Mouse (Mus musculus) embryonic facial prominence, embryonic 12.5 days (tissue): Measurements from ENCODE around the gene Ppih. TPM values are rescaled to one million over a fixed set of nuclear protein-coding genes. Genes with fewer than 3 reads are reported as not detected.

Source experiments
- ATAC-seq: fragments of 200-750 bp; cut with Nextera tagmentation; 2 replicates; pipeline ENCODE4 v1.8.0; 2017; ENCODE audit not compliant: insufficient number of reproducible peaks, insufficient read depth, low FRiP score, low TSS enrichment
- H3K27ac ChIP-seq: fragments of 300-500 bp; sonication (generic); 2 replicates; pipeline ENCODE4 v1.5.1; 2016; ENCODE audit warnings: mild to moderate bottlenecking
- H3K27me3 ChIP-seq: fragments of 300-500 bp; sonication (generic); 2 replicates; pipeline ENCODE4 v1.6.1; 2016; ENCODE audit warnings: mild to moderate bottlenecking, moderate library complexity
- H3K36me3 ChIP-seq: fragments of 300-500 bp; sonication (generic); 2 replicates; pipeline ENCODE4 v1.6.1; 2016; ENCODE audit warnings: mild to moderate bottlenecking
- H3K4me1 ChIP-seq: fragments of 300-500 bp; sonication (generic); 2 replicates; pipeline ENCODE4 v1.6.1; 2016
- H3K4me2 ChIP-seq: fragments of 300-500 bp; sonication (generic); replicated peaks from 2 replicates; pipeline ENCODE4 v1.6.1; 2016; ENCODE audit warnings: mild to moderate bottlenecking, moderate library complexity
- H3K4me3 ChIP-seq: fragments of 300-500 bp; sonication (generic); 2 replicates; pipeline ENCODE4 v1.5.1; 2016; ENCODE audit warnings: mild to moderate bottlenecking
- H3K9ac ChIP-seq: fragments of 300-500 bp; sonication (generic); 2 replicates; pipeline ENCODE4 v1.6.1; 2016; ENCODE audit warnings: mild to moderate bottlenecking, moderate library complexity
- H3K9me3 ChIP-seq: fragments of 300-500 bp; sonication (generic); 2 replicates; pipeline ENCODE4 v1.6.1; 2016; ENCODE audit warnings: mild to moderate bottlenecking, moderate library complexity
- WGBS: fragments of 180-500 bp; shearing (Covaris S2); methylation state at CpG from one replicate; pipeline ENCODE4 v1.1.7; 2016; 5-methylcytosine and 5-hydroxymethylcytosine counted together
- polyA plus RNA-seq: library from polyadenylated mRNA; unstranded; fragments of >200 nt; fragmentation: Nextera tagmentation; extraction: Ambion mirVana; gene quantifications from 2 replicates; pipeline ENCODE4 v1.2.1, GENCODE M21; 2016

The Ppih gene
- 120 and 125 TPM in 2 replicates for polyA plus RNA-seq

DNA sequence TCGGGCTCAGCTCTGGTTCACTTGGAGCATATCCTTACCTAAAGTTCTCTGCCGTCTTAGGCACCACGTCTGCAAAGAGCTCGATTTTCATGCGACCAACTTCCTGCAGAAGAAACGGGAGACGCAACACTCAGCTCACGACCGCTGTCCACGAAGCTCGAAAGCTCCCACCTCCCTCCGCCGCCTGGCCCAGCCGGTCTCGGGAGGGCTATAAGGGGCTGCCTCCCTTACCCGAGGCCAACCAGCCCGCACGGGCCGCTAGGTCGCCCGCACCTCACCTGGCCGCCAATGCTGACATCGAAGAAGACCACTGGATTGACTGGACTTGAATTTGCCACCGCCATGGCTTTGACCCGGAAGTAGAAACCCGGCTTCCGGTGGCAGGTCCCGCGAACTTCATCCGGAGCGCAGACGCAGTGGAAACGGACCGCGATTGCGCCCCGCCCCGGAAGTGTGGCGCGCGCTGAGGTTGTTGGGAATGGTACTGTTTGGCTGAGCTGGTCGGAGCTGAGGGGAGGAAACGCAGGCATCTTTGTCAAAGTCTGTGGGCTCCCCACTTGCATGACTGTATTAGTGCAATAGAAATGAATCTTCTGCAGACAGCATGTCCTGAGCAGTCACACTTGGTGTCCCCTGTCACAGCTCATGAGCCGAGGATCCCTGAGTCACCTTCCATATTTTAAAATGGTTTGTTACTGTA, at the start of gene Ppih:
TSS of gene Ppih (minus strand) at position 416 of the 700 bp plus-strand sequence.
- under 1% methylated on average over 44 of the region's 44 CpGs for WGBS
- peaks cover 34% of the 10 kb centered on the region for H3K36me3 ChIP-seq
- ATAC-seq = peak; percentile 96
- peak within 1 kb of the TSS; percentile 89 for H3K27ac ChIP-seq
- H3K4me1 ChIP-seq = peaks cover 14% of the 10 kb centered on the region
- H3K4me3 ChIP-seq = peak within 1 kb of the TSS; percentile 85
- H3K27me3 ChIP-seq = no peaks in the 10 kb centered on the region
- no peaks in the 10 kb centered on the region for H3K9me3 ChIP-seq
- H3K4me2 ChIP-seq = peak within 1 kb of the TSS; percentile 87
- peak within 1 kb of the TSS; percentile 65 for H3K9ac ChIP-seq

DNA sequence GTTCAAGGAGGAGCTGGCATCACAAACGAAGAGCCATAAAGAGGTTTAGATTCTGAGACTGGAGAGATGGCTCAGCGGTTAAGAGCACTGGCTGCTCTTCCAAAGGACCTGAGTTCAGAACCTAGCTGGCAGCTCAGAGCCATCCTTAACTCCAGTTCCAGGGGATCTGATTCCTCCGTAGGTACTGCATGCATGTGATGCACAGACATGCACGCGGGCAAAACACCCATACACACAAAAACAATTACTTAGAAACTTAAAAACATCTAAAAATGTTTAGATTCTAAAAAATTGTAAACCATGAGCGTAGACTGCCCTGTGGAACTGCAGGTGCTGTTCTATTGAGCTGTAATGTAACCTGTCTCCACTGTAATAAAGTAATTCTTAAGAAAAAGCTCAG, 49.1 kb upstream of the Ppih start:
- H3K9me3 ChIP-seq = no peaks in the 10 kb centered on the region
- H3K27ac ChIP-seq = no peak overlapping the region
- H3K36me3 ChIP-seq = no peaks in the 10 kb centered on the region
- no peak overlapping the region for H3K4me3 ChIP-seq
- 90% methylated on average over 6 of the region's 6 CpGs for WGBS
- no peaks in the 10 kb centered on the region for H3K4me1 ChIP-seq
- no peak for ATAC-seq
- H3K9ac ChIP-seq = no peak overlapping the region
- no peaks in the 10 kb centered on the region for H3K27me3 ChIP-seq
- H3K4me2 ChIP-seq = no peak overlapping the region

GRCm38 (mm10) chr4:119366758-119367526, 46.6 kb upstream of the Ppih start:
- Histone ChIP-seq H3K9ac (no peak overlapping the region), H3K27me3 (no peaks in the 10 kb centered on the region), H3K9me3 (no peaks in the 10 kb centered on the region), H3K4me2 (no peak overlapping the region), H3K4me3 (no peak overlapping the region), H3K36me3 (no peaks in the 10 kb centered on the region), H3K4me1 (no peaks in the 10 kb centered on the region), H3K27ac (no peak overlapping the region)
- 61% methylated on average over 4 of the region's 4 CpGs for WGBS
- no peak for ATAC-seq

DNA sequence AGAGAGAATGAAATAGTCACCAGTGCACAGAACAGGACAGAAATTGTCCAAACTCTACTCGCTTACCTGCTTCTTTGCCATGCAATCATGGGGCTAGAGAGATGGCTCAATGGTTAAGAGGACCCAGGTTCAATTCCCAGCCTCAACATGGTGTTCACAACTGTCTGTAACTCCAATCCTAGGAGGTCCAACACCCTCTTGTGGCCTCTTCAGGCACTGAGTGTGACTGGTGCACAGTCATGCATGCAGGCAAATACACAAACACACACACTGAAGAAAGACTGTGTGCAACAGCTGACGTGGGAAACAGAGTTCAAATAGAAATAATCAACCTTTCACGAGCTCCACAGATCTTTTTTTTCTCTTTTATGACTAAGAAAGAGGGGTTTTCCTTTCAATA, 41.9 kb upstream of the Ppih start:
- Histone ChIP-seq H3K27ac (no peak overlapping the region), H3K4me2 (no peak overlapping the region), H3K4me3 (no peak overlapping the region), H3K9ac (no peak overlapping the region), H3K27me3 (no peaks in the 10 kb centered on the region), H3K4me1 (no peaks in the 10 kb centered on the region), H3K9me3 (no peaks in the 10 kb centered on the region), H3K36me3 (no peaks in the 10 kb centered on the region)
- WGBS = 75% methylated on average over 3 of the region's 3 CpGs
- no peak for ATAC-seq

GRCm38 (mm10) chr4:119359196-119359971, 39.0 kb upstream of the Ppih start:
- 0 out of 2 replicates have a peak, but pooled peaks have one; percentile 52 for ATAC-seq
- WGBS = 4% methylated on average over 30 of the region's 30 CpGs
- Histone ChIP-seq H3K27ac (peak overlapping the region; percentile 46; the same call in 1 of the 2 replicates), H3K4me2 (peak overlapping the region; percentile 55), H3K9me3 (no peaks in the 10 kb centered on the region), H3K36me3 (no peaks in the 10 kb centered on the region), H3K4me1 (no peaks in the 10 kb centered on the region), H3K9ac (peak overlapping the region; percentile 42), H3K27me3 (no peaks in the 10 kb centered on the region), H3K4me3 (peak overlapping the region; percentile 40)

DNA sequence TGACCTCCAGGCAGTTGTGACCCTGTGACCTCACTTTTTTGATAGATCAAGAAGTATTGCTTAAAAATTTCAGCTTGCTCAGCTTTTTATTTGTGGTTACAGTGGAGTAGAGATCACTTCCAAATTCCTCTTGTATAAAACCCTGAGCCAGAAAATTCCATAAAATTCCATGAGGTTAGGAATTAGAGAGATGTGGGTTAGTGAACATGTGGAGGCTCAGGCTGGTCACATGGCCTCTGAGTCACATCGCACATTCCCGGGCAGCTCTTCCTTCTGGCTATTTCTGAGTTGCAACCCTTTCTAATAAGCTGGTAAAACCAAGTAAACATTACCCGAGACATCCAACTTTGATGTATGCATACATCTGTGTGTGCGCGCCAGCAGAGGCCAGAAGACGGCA, 25.2 kb upstream of the Ppih start:
- H3K36me3 ChIP-seq = no peaks in the 10 kb centered on the region
- H3K27me3 ChIP-seq = no peaks in the 10 kb centered on the region
- no peak overlapping the region for H3K4me2 ChIP-seq
- no peak for ATAC-seq
- H3K4me3 ChIP-seq = no peak overlapping the region
- H3K27ac ChIP-seq = no peak overlapping the region
- H3K9ac ChIP-seq = no peak overlapping the region
- WGBS = 95% methylated on average over 6 of the region's 6 CpGs
- H3K9me3 ChIP-seq = no peaks in the 10 kb centered on the region
- H3K4me1 ChIP-seq = no peaks in the 10 kb centered on the region

- peak; percentile 74 for ATAC-seq
- H3K4me3 ChIP-seq = no peak overlapping the region
These were observed 18.6 kb upstream of the Ppih start for GRCm38 (mm10) chr4:119338861-119339361.

DNA sequence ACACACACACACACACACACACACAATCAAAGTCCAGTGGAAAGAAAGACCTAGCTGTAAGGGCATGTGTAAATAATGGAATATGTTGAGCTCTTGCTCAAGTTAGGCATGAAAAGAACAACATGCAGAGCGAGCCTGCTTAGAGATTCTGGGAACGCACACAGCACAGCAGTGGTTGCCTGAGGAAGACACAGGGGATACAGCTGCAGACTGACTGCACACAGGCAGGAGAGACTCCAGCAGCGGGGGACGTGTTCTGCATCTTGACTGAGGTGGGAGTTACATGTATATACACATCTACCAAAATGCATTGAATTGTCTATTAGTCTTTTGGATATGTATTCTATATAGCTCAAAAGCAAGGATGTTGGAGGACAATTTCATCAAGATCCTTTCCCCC, 18.1 kb upstream of the Ppih start:
- Histone ChIP-seq H3K4me1 (peaks cover 2% of the 10 kb centered on the region; the same call in 1 of the 2 replicates), H3K4me3 (no peak overlapping the region), H3K27me3 (no peaks in the 10 kb centered on the region), H3K4me2 (peak overlapping the region; percentile 31; the same call in 1 of the 2 replicates), H3K9me3 (no peaks in the 10 kb centered on the region), H3K36me3 (no peaks in the 10 kb centered on the region), H3K9ac (no peak overlapping the region), H3K27ac (no peak overlapping the region)
- ATAC-seq = peak; percentile 64; the same call in 1 of the 2 replicates
- WGBS = 72% methylated on average over 4 of the region's 4 CpGs

More at GRCm38 (mm10) chr4:119338861-119339361, 18.6 kb upstream of the Ppih start:
- Histone ChIP-seq H3K27ac (no peak overlapping the region), H3K36me3 (no peaks in the 10 kb centered on the region), H3K4me1 (peaks cover 2% of the 10 kb centered on the region; the same call in 1 of the 2 replicates), H3K4me2 (peak overlapping the region; percentile 31; the same call in 1 of the 2 replicates), H3K9me3 (no peaks in the 10 kb centered on the region), H3K9ac (no peak overlapping the region), H3K27me3 (no peaks in the 10 kb centered on the region)
- 3% methylated on average over 10 of the region's 10 CpGs for WGBS

DNA sequence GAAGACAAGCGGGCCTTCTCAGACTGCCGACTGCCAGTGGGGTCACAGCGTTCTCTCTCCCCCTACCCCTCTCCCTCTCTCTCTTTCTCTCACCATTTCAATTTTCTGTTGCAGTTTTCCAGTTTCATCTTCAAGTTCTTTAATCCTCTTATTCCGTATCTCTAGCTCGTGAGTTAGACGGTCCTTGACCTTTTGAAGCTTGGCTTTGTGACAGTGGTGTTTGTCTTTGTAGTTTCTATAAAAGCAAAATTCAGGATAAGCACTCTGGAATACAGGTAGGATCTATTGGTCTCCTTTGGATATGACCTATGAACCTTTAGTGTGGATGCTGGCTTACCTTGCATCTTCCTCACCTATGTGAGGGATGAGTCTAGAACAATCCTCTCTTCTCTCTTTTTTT, 13.1 kb upstream of the Ppih start:
- ATAC-seq = no peak
- WGBS = 84% methylated on average over 6 of the region's 6 CpGs

DNA sequence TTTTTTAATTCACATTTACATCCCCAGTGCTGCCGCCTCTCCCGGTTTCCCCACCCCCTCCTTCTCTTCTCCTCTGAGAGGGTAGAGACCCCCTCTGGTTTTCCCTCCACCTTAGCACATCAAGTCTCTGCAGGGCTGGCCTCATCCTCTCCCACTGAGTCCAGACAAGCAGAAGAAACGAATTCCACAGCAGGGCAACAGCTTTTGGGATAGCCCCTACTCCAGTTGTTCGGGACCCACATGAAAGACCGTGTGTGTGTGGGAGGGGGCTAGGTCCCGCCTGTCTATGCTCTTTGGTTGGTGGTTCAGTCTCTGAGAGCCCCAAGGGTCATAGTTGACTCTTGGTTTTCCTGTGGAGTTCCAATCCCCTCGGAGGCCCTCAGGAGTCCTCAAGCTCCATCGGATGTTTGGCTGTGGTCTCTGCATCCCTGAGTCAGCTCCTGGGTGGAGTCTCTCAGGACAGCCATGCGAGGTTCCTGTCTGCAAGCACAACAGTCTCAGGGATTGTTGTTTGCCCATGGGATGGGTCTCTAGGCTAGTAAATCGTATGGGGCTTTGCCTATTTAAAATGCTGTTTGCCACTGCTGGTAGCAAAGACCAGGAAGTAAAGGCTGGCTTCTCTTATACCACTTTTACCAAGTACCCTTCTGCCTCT, 677 bp upstream of the Ppih start:
- Histone ChIP-seq H3K27me3 (no peaks in the 10 kb centered on the region), H3K9me3 (no peaks in the 10 kb centered on the region), H3K27ac (peak overlapping the region; percentile 89), H3K36me3 (peaks cover 27% of the 10 kb centered on the region), H3K4me2 (peak overlapping the region; percentile 87), H3K4me3 (peak overlapping the region; percentile 85), H3K9ac (peak overlapping the region; percentile 65), H3K4me1 (peaks cover 14% of the 10 kb centered on the region)
- ATAC-seq = 0 out of 2 replicates have a peak, but pooled peaks have one; percentile 42
- WGBS = 26% methylated on average over 10 of the region's 10 CpGs

More for the DNA sequence above, 13.1 kb upstream of the Ppih start:
- H3K4me2 ChIP-seq = no peak overlapping the region
- no peak overlapping the region for H3K9ac ChIP-seq
- no peak overlapping the region for H3K27ac ChIP-seq
- H3K36me3 ChIP-seq = no peaks in the 10 kb centered on the region
- H3K4me3 ChIP-seq = no peak overlapping the region
- no peaks in the 10 kb centered on the region; the same call in 1 of the 2 replicates for H3K4me1 ChIP-seq
- H3K27me3 ChIP-seq = no peaks in the 10 kb centered on the region
- H3K9me3 ChIP-seq = no peaks in the 10 kb centered on the region

- H3K9me3 ChIP-seq = no peaks in the 10 kb centered on the region
- no peak for ATAC-seq
- no peak overlapping the region for H3K4me3 ChIP-seq
- no peaks in the 10 kb centered on the region for H3K27me3 ChIP-seq
- no peak overlapping the region for H3K4me2 ChIP-seq
- peaks cover 75% of the 10 kb centered on the region for H3K36me3 ChIP-seq
- no peaks in the 10 kb centered on the region for H3K4me1 ChIP-seq
- H3K27ac ChIP-seq = no peak overlapping the region
- 74% methylated on average over 1 of the region's 1 CpGs for WGBS
- no peak overlapping the region for H3K9ac ChIP-seq
These were observed 6.6 kb downstream of the Ppih start for GRCm38 (mm10) chr4:119313756-119314155.
